8 mouse cellular contexts compared by ENCODE assay signal in genomic region chr7:142034198-142034597, GRCm38 (mm10). TPM values are rescaled to one million over a fixed set of nuclear protein-coding genes. Genes with fewer than 3 reads are reported as not detected.
A peak's percentile ranks its signal among the peaks of the same experiment; 100 is the strongest.
DNase-seq lines count a peak whose midpoint lies in the region; ATAC-seq and TF ChIP-seq lines count a peak whose summit lies in the region.

No protein-coding gene starts in this region.

- no peak for ATAC-seq in cerebellum, adult (ENCODE audit: insufficient number of reproducible peaks, low FRiP score, low TSS enrichment)
- ATAC-seq in heart, postnatal 0 days (ENCODE audit: insufficient read depth, low read depth), result peak; percentile 73
- peak; percentile 71 for ATAC-seq in lung, embryonic 16.5 days (ENCODE audit: low read depth)
- ATAC-seq in hindbrain, embryonic 14.5 days (ENCODE audit: low FRiP score), result no peak

- peak overlapping the region; percentile 60 for H3K27ac ChIP-seq in heart, postnatal 0 days (ENCODE audit: low read depth)
- no peak overlapping the region for H3K27ac ChIP-seq in lung, embryonic 16.5 days (ENCODE audit: low read length)
- H3K27ac ChIP-seq in hindbrain, embryonic 14.5 days, result no peak overlapping the region

- H3K4me3 ChIP-seq in heart, postnatal 0 days (ENCODE audit: low read depth, low read length), result no peak overlapping the region
- no peak overlapping the region for H3K4me3 ChIP-seq in lung, embryonic 16.5 days (ENCODE audit: low read length)
- H3K4me3 ChIP-seq in hindbrain, embryonic 14.5 days (replicated peaks; ENCODE audit: low read length), result no peak overlapping the region

- H3K27me3 ChIP-seq in heart, postnatal 0 days (ENCODE audit: control insufficient read depth, insufficient read depth, low read length), result no peaks in the 10 kb centered on the region
- H3K27me3 ChIP-seq in lung, embryonic 16.5 days (ENCODE audit: control insufficient read depth, insufficient read depth, low read depth, low read length), result no peaks in the 10 kb centered on the region
- no peaks in the 10 kb centered on the region for H3K27me3 ChIP-seq in hindbrain, embryonic 14.5 days (ENCODE audit: control insufficient read depth, insufficient read depth, low read length)

- TF ChIP-seq EP300 in heart, postnatal 0 days (IDR thresholded peaks at IDR 0.05; ENCODE audit: low read depth), result no peak

- no peak for TF ChIP-seq CTCF in heart, postnatal 0 days (IDR thresholded peaks at IDR 0.05; ENCODE audit: low read depth)

- H3K9ac ChIP-seq in heart, postnatal 0 days (replicated peaks; ENCODE audit: low read depth, low read length), result no peak overlapping the region
- H3K9ac ChIP-seq in lung, embryonic 16.5 days (ENCODE audit: low read length), result no peak overlapping the region
- H3K9ac ChIP-seq in hindbrain, embryonic 14.5 days, result no peak overlapping the region

- peak; percentile 52 for DNase-seq in cerebellum, adult 11 months
- DNase-seq in cerebellum, adult 9-10 months, result peak; percentile 65
- DNase-seq in heart, postnatal 0 days (ENCODE audit: low spot score), result peak; percentile 61
- no peak for DNase-seq in retina, postnatal 1 day
- no peak for DNase-seq in hindbrain, embryonic 14.5 days (ENCODE audit: low spot score)
- no peak for DNase-seq in layer of hippocampus, adult 8-10 months (ENCODE audit: low spot score in 2 of 2)

- H3K9me3 ChIP-seq in heart, postnatal 0 days (replicated peaks; ENCODE audit: control insufficient read depth, low read length), result no peaks in the 10 kb centered on the region
- no peaks in the 10 kb centered on the region for H3K9me3 ChIP-seq in lung, embryonic 16.5 days (ENCODE audit: control insufficient read depth, low read length)
- H3K9me3 ChIP-seq in hindbrain, embryonic 14.5 days (ENCODE audit: control insufficient read depth, low read length), result no peaks in the 10 kb centered on the region

- no peak overlapping the region for H3K4me2 ChIP-seq in heart, postnatal 0 days (ENCODE audit: low read depth, low read length)
- no peak overlapping the region for H3K4me2 ChIP-seq in lung, embryonic 16.5 days (ENCODE audit: low read depth, low read length)
- no peak overlapping the region for H3K4me2 ChIP-seq in hindbrain, embryonic 14.5 days (replicated peaks)

- 40% methylated on average over 2 of the region's 2 CpGs for WGBS in heart, postnatal 0 days
- 65% methylated on average over 2 of the region's 2 CpGs for WGBS in lung, embryonic 16.5 days
- 78% methylated on average over 2 of the region's 2 CpGs for WGBS in hindbrain, embryonic 14.5 days

- peaks cover 23% of the 10 kb centered on the region for H3K4me1 ChIP-seq in heart, postnatal 0 days (ENCODE audit: control insufficient read depth, insufficient read depth)
- H3K4me1 ChIP-seq in lung, embryonic 16.5 days (replicated peaks; ENCODE audit: control insufficient read depth, insufficient read depth, low read length), result peaks cover 22% of the 10 kb centered on the region
- no peaks in the 10 kb centered on the region; the same call in 1 of the 2 replicates for H3K4me1 ChIP-seq in hindbrain, embryonic 14.5 days (replicated peaks; ENCODE audit: control insufficient read depth, insufficient read depth, low read length)

- no peaks in the 10 kb centered on the region for H3K36me3 ChIP-seq in heart, postnatal 0 days (replicated peaks; ENCODE audit: control insufficient read depth, insufficient read depth, low read length)
- H3K36me3 ChIP-seq in lung, embryonic 16.5 days (ENCODE audit: control insufficient read depth, insufficient read depth, low read length), result no peaks in the 10 kb centered on the region
- H3K36me3 ChIP-seq in hindbrain, embryonic 14.5 days (replicated peaks; ENCODE audit: control insufficient read depth, insufficient read depth), result no peaks in the 10 kb centered on the region

RNA-seq across cellular contexts. Expression of gene Mob2, which starts 26.7 kb away (rescaled TPM):
- 48.3 and 53.6 TPM in 2 replicates for total RNA-seq in heart, postnatal 0 days (2014; rRNA removed; ENCODE audit: low replicate concordance)
- polyA plus RNA-seq in heart, postnatal 0 days (2015; fragmentation: Nextera tagmentation; extraction: Ambion mirVana), result 45.5 and 49.6 TPM in 2 replicates
- polyA plus RNA-seq in lung, embryonic 16.5 days (2015; fragmentation: Nextera tagmentation; extraction: Ambion mirVana), result 76.3 and 83.9 TPM in 2 replicates
- 46.4 and 50.2 TPM in 2 replicates for polyA plus RNA-seq in hindbrain, embryonic 14.5 days (2014; fragmentation: Nextera tagmentation; extraction: Ambion mirVana)
- 10 to 100 TPM; 28.9 to 34.4 (median 30.9) TPM for total RNA-seq in layer of hippocampus, adult 8-10 months (2022)

Comparison
In these comparisons a context has a peak if more than half of its experiments do, and no peak if none do; other contexts are left out.
1. DNase-seq: peak in cerebellum, adult 11 months (single experiment), cerebellum, adult 9-10 months (single experiment) and heart, postnatal 0 days (single experiment); none in retina, postnatal 1 day (single experiment), hindbrain, embryonic 14.5 days (single experiment) and layer of hippocampus, adult 8-10 months (0 of 2).
2. ATAC-seq: peak in heart, postnatal 0 days (single experiment) and lung, embryonic 16.5 days (single experiment); none in cerebellum, adult (single experiment) and hindbrain, embryonic 14.5 days (single experiment).